Mouse (Mus musculus) heart, adult 9 months (tissue): ENCODE data around the gene Asna1.

ENCODE experiments used
- DNase-seq, 2 experiments: peaks; one replicate each; pipeline ENCODE4 v3.0.0; 2022; ENCODE audit warnings: low spot score in 2 of 2

Asna1 gene

DNA sequence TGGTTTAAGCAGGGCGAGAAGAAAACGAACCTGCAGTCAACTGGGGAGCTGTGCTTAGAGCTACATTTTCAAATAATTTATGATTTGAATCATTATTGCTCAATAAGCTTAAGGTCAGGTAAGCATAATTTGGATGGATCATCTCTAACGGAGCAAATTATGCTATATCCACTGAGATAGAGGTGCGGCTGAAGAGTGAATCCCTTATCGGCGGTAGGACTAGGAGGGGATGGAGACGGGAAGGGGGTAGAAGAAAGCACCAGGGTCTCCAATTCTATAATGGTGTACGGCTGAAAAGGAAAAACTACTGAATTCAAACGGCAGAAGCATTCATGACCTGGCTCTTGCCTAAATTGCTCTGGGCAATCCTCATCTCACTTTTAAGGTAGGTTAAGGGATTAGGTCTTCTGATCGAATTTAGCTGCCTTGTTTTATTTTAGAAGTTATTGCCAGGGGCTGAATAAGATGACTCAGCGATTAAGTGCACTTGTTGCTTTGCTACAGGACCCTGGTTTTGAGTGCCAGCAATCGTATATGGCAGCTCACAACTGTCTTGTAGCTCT lies 10.2 kb upstream of the Asna1 start:
- no peak for DNase-seq

DNA sequence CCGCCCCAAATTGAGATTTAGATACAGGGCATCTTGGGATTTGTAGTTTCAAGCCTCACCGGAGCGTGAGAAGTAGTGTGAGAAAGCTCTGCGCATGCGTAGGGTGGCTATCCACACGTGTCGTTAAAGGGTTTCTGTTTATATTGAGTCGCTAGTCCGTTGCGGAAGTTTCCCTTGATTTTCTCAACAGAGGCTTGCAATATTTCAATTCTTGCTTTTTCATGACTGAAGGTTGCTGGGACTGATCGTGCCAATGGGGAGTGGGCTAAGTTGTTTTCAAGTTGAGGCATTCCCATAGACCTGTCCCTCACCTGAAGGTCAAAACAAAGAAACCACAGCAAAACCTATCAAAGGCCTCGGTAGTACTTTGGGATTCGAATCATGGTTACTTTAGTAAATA lies 9.7 kb upstream of the Asna1 start:
- peak; percentile 55 to 60 for DNase-seq

DNA sequence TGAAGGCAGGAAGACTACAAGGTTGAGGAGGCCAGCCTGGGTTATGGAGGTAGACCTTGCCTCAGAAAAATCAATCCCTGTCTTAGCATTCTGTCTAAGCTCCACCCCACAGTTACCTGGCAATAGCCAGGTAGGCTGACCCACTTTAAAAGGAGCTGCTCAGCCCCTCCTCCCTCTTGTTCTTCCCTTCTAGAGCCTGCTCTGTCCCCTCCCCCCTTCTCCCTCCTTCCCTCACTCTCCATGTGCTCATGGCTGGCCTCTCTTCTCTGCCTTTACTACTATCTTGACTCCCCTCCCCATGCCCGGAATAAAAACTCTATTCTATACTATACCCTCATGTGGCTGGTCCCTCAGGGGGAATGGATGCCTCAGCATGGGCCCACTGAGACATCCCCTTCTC lies 8.8 kb upstream of the Asna1 start:
- DNase-seq, result no peak

DNA sequence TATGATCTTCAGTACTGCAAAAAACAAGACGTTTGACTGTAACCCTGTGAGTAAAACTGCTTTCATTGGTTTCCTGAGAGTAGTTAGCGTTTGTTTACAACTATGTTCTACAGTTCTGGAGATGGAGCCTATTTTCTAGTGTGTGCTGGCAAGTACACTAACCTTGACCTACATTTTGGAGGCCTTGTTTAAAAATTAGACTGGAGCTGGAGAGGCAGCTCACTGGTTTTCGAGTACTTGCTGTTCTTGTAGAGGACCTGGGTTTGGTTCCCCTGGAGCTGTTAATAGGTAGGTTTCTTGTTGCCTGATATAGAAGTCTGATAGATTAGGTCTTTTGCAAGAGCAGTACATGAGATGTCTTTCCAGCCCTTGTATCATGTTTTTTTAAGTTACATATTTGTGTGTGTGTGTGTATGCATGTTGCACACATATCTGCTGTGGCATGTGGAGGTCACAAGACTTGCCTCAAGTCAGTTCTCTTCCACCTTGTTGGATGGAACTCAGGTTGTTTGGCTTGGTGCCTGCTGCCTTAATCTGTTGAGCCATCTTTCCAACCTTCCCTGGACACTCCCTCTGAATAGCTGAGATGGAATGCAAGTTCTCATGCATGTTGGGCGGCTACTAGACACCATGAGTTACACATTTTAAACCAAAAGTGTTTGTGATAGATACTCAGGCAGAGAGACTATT lies 7.7 kb upstream of the Asna1 start:
- no peak for DNase-seq

DNA sequence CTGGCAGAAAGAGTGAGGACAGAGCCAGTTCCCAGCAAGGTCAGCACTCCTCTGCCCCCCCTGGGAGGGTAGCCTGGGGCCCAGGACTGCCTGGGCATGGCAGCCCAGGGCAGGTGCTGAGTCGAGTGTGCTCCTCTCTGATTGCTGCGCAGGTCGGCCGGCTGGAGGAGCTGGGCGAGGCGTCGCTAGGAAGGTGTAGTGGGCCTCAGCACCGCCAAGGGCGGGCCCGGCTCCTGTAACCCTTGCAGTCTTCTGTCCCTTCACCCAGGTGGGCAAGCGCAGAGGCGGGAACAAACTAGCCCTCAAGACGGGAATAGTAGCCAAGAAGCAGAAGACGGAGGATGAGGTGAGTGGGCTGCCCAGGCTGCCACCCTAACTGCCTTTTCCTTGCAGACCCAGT lies 4.2 kb upstream of the Asna1 start:
- no peak for DNase-seq

DNA sequence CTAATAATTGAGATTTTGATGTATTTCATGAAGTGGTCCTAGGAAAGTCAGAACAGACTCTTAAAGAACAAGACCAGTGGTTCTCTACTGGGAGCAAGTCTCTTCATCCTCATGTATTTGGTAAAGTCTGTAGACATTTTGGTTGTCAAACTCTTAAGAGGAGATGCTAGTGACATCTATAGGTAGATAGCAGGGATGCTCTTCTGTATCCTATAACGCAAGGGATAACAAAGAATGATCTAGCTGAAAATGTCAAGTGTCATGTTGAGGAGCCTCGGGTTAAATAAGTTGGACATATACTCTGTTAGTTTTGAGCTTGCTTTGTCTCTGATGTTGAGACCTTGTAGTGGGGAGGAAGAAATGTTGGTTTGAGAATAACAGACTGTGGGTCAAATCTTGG lies 2.8 kb upstream of the Asna1 start:
- no peak for DNase-seq

DNA sequence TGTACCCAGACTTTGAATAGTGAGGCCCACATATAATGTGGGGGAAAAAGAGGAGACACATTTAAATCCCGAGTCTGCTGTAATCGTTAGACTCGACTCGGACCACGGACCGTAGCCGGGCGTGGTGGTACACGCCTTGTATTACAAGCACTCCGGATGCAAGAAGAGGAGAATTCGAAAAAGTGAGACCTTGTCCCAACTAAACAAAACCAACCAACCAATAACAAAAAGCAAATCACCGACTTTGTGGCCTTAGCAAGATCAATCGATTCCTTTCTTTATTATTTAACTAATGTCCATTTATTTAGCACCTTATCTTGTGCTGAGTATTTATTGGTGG lies 2.4 kb upstream of the Asna1 start:
- no peak for DNase-seq

DNA sequence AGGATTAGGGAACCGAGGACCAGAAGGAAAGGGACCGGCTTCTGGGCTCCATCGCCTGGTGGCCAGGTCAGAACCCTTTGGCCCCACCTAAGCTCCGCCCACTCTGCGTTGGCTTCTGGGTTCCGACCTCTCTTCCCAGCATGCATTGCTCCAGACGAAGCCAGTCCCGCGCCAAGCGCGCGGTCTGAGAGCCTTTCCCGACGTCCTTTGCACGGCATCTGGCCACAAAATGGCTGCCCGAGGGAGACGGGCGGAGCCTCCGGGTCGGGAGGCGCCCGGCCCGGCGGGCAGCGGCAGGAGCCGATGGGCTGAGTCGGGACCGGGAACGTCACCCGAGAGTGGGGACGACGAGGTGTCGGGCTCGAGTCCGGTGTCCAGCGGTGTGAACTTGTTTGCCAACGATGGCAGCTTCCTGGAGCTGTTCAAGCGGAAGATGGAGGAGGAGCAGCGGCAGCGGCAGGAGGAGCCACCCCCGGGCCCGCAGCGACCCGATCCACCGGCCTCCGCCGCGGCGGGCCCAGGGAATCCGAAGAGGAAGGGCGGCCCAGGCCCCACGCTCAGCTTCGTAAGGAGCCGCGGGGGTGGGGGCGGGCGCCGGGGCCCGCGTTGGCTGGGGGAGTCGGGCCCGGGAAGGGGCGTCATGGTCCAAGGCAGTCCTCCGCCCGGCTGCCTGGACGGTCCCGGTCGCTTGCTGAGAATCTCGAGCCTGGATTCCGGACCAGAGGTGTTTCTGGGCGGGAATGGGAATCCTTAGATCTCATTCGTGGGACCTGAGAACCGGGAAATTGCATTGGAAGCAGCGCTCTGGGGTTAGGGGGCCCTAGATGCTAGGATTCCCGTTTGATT lies 1.8 kb upstream of the Asna1 start, which contains the start of gene Trir:
Gene Trir, plus strand, starts transcription at position 154 of the 846 bp plus-strand sequence.
- DNase-seq, result peak; percentile 97 to 98

DNA sequence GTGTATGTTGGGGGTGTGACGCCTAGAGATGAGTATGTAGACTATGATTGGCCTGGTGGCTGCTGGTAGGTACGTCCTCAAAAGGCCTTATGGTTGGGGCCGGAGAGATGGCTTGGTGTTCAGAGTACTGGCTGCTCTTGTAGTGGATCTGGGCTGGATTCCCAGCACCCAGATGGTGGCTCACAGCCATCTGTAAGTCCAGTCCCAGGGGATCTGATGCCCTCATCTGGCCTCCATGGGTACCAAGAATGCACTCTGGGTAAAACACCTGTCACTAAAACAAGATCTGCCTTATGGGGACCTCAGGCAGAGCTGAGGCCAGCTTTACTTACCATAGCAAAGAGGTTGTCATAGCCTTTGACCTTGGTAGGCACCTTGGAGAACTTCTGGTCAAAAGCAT lies 1.2 kb downstream of the Asna1 start:
- DNase-seq, result no peak

DNA sequence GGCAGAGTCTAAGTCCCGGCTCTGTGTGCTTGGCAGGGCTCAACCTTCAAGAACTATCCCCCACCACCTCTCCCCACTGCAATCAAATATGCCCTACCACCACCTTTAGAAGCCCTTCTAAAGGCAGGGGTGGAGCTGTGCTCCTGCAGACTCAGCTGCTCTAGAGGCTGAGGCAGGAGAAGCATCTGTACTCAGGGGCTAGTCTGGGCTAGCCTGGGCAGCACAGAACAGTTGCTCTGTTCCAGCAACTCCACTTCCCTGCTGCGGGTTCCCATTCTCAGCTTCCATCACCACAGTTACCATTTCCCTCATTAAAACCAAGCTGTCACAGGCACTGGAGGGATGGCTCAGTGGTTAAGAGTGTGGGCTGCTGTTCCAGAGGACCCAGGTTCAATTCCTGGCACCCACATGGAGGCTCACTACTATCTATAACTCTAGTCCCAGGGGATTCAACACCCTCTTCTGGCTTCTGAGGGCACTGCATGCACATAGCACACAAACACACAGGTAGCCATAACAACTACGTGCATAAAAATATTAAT lies 3.5 kb downstream of the Asna1 start:
- DNase-seq, result no peak

DNA sequence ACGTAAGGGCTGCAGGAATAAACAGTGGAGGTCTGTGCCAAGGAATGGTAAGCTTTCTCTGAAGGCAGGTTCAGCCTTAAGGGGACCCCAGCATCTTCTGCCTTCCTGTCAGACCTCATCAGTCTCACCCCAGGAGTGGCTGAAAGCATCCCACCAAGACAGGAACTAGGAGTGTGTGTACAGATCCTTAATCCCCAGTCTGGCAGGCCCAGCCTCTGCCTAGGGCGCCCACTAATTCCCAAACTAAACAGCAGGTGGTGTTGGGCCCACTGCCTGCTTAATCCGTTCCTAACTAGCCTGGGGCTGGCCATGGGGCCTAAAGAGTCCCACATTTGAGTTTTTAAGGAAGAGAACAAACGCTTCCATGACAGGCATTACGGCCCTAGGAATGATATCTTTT lies 7.9 kb downstream of the Asna1 start:
- DNase-seq, result no peak

DNA sequence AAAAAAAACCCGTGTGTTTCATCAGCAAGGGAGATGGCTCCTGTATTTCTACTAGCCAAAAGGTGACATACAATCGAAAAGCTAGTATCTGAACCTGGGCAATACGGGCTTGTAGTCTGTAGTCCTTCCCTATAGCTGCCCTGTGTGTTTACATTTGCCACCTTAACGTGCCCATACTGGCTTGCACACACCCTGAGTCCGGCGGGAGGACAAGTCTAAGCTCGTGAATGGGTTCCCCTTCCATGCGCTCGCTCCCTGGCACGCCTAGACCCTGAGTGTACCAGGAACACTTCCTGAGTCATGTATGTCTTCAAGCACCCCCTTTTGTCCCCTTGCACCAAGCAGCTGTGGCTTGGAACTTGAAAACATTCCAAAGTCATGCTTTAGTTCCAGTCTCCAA lies 8.4 kb downstream of the Asna1 start:
- DNase-seq, result no peak

DNA sequence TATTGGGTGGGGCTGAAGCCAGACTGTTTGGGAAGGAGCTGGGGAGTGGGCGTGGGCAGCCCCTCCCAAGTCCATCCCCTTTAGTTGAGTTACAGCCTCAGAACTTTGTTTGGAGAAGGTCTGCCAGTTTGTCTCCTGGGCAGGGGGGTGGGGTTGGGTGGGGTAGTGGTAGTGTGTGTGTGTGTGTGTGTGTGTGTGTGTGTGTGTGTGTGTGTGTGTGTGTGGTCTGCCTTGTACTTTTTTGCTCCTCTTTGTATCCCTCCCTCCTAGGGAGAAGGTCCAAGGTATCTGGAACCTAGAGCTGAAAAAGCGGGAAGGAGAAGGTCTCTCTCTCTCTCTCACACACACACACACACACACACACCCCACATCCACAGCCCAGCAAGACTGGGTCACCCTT lies 10.7 kb downstream of the Asna1 start, which contains the start of gene Best2:
Gene Best2, minus strand, starts transcription at position 101 of the 400 bp plus-strand sequence.
- no peak for DNase-seq

DNA sequence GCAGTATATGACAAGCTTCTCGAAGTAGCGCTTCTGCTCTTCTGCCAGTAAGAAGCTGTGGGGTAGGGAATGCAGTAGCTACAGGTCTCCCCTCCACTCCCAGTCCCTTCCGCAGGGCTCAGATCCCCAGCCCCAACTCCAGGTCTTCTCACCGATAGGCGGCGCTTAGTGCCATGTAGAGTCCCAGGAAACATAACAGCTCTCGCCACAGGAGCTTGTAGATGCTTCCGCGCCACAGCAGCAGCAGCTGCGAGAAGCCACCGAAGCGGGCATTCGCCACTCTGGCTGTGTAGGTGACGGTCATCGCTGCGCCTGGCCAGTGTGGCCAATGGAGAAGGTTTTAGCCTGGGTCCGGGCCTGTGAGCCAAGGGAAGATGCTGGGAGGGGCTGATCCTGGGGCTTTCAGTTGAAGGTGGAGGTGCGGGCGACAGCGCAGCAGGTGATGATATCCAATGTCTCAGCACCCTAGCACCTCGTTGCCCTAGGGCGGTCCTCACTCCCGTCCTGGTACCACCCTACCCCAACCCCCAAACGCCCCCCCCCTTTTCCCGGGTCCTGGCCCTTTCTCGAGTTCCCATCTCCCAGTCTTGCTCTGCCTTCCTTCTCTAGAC lies 11.7 kb downstream of the Asna1 start:
- DNase-seq, result no peak

DNA sequence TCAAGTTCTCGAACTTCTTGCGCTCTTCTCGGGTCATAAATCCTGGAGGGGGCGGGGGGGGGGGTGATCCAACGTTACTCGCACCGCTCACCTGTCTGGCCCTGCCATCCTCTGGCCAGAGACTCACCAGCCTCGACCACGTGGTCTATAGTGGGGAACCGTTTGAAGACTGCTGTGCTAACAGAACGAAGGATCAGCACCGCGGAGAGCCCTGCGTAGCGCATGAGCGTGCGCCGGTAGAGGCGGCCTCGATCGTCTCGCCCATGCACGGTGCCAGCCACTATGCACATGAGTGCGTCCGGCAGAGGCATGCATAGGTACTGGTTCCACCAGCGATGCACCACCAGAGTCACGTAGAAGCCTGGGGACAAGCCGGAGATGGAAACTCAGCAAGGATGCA lies 13.8 kb downstream of the Asna1 start:
- DNase-seq, result no peak

DNA sequence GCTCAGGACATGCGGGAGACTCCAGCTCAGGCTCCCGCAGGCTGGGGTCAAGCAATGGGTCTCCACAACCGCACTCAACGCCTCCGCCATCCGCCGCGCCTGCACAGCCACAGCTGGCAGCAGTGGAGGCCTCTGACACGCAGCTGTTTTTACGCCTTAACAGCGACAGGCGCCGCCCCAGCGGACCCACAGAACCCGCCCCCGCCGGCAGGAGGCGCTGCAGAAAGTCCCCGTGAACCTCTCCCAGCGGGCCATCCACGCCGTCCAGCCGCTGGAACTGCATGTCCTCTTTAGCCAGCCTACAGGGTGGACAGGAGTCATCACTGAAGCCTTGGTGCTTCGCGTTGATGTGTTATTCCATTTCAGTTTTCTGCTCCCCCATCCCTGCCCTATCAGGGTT lies 17.4 kb downstream of the Asna1 start:
- no peak for DNase-seq

DNA sequence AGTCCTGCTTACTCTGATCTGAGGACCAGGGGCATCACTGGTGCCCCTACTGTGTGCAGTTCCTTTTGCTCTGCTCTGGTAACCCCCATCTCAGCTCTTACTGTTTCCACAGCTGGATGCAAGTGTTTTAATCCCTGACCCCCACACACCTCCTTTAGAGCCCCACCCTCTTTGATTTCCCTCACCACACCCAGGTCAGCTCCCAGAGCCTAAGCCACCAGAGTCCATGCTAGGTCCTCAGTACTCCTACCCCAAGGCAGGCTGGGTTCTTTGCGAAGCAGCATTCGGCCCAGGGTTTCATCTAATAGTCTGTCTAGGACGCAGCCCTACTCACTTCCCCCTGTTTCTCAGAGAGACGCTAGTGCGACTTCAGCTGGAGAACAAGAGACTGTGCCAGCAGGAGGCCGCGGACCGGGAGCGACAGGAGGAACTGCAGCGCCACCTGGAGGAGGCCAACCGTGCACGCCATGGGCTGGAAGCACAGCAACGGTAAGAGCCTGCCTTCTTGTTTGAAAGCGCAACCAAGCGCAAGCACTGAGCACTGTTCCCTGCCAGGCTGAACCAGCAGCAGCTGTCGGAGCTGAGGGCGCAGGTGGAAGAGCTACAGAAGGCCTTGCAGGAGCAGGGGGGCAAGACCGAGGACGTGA lies 27.3 kb downstream of the Asna1 start:
- DNase-seq, result peak; percentile 73 to 87

DNA sequence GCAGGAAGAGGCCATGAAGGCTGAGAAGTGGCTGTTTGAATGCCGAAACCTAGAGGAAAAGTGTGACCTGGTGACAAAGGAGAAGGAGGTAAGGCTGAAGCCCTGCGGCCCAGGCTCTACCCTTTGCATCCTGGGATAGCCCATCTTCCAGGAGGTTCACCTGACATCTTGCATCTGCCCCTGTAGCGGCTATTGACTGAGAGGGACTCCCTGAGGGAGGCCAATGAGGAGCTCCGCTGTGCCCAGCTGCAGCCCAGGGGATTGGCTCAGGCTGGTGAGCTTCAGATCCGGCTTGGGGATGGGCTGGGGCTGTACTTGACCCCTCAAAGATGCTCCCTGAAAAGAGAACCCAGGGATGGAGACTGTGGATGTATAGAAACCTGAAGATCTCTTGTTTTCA lies 28.1 kb downstream of the Asna1 start:
- no peak for DNase-seq

DNA sequence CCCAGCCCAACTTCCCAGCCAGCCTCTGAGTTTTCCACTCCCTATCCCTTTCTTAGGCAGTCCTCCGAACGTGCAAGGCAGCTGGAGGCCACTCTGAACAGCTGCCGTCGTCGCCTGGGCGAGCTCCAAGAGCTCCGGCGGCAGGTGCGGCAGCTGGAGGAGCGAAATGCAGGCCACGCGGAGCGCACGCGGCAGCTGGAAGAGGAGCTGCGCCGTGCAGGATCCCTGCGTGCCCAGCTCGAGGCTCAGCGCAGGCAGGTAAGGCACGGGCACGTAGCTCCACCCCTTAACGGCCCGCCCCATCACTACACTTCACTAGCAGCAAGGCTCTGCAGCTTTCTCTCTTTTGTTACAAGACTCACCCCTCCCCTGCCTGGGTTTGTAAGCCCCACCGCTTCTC lies 29.4 kb downstream of the Asna1 start:
- DNase-seq, result no peak

DNA sequence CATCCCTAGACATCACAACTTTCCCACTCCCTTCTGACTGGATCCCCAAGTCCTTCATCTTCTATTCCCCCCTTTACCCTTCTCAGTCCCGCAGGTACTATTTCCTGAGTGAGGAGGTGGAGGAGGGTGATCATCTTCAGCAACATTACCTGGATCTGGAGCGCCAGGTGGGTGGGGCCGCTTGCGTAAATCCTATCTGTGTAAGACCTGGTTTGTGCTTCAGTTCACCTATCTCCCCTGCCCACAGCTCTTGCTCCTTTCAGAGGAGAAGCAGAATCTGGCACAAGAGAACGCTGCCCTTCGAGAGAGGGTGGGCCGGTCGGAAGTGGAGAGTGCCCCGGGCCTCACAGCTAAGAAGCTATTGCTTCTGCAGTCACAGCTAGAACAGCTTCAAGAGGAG lies 30.7 kb downstream of the Asna1 start:
- no peak for DNase-seq

DNA sequence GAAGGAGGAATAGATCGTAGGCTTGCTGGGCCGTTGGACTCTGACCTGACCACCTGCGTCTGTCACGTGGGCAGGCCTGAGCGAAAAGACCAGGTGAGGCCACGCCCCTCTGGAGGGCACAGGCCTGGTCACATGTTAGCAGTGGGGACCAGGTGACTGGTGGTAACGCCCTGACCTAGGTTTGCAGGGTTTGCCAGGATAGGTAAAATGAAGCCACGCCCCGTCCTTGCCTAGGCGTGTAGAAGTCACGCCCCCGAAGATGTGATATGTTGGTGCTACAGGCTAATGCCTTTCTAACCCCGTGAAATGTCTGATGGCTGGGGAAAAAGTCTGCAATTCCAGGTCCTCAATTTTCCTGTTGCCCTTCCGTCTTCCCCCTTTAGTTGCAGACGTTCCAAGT lies 34.2 kb downstream of the Asna1 start:
- DNase-seq, result peak in 1 of 2 experiments; percentile 68

DNA sequence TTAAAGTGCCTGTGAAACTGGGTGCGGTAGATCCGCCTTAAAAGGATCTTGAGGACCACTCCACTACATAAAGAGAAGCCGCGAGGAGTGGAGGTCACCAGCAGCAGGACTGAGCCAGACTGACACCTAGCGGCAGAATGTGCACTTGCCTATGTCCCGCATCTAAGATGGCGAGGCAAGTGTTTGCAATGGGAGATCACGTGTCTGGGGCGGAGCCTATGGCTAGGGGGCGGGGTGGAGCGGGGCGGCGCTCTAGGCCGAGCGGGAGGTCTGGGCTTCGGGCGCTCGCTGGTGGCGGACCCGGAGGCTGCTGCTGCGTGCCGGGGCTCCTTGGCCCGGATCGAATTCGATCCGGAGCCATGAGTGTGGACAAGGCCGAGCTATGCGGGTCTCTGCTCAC lies 34.7 kb downstream of the Asna1 start, which contains the start of gene Hook2:
Gene Hook2, plus strand, starts transcription at position 255 of the 400 bp plus-strand sequence.
- DNase-seq, result peak; percentile 98
